Mouse (Mus musculus): Measurements from ENCODE around the gene Ripk3. TPM values are rescaled to one million over a fixed set of nuclear protein-coding genes. Genes with fewer than 3 reads are reported as not detected.

Ripk3 gene
- polyA plus RNA-seq, 1 experiment from 2014 or later: 52.1 TPM

DNA sequence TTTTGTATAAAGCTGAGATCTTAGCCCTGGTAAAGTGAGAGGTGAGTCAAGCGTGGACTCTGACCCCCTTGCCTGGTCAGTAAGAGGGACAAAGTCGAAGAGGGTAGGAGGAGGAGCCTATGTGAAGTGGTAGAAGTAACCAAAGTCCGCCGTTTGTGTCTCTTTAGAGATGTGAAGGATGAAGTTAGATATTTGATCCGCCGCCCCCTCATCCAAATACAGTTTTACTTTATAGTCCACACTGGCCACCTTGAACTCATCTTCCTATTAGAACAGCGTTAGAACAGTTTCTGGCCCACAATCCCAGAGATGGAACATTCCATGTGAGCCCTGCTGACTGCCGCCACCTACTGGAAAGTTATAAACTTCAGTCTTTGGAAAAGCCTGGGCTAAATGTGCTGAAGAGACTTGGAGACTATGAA, 30.3 kb downstream of the Ripk3 start, which contains the start of gene Cideb:
TSS of gene Cideb (minus strand) at position 96 of the 422 bp plus-strand sequence.
- 9% methylated on average over 8 of the region's 8 CpGs for WGBS
- ATAC-seq (replicated peaks; ENCODE audit: low FRiP score): peak; percentile 32; the same call in 1 of the 2 replicates
- peaks cover 16% of the 10 kb centered on the region for H3K36me3 ChIP-seq (ENCODE audit: control insufficient read depth, insufficient read depth, low read length)
- peaks cover 20% of the 10 kb centered on the region for H3K27me3 ChIP-seq (replicated peaks; ENCODE audit: control insufficient read depth, insufficient read depth, low read length)
- H3K4me3 ChIP-seq (ENCODE audit: low read depth, low read length): peak within 1 kb of the TSS; percentile 22
- H3K9ac ChIP-seq (ENCODE audit: low read depth, low read length): 0 out of 2 replicates have a peak within 1 kb of the TSS, but pooled peaks have one; percentile 21
- H3K27ac ChIP-seq (ENCODE audit: low read depth, low read length): peak within 1 kb of the TSS; percentile 59
- peaks cover 22% of the 10 kb centered on the region for H3K4me1 ChIP-seq (replicated peaks; ENCODE audit: control insufficient read depth, insufficient read depth, low read length)
- H3K9me3 ChIP-seq (ENCODE audit: control insufficient read depth, low read length): no peaks in the 10 kb centered on the region
- H3K4me2 ChIP-seq: peak within 1 kb of the TSS; percentile 57
- no peak for DNase-seq (ENCODE audit: low spot score)

DNA sequence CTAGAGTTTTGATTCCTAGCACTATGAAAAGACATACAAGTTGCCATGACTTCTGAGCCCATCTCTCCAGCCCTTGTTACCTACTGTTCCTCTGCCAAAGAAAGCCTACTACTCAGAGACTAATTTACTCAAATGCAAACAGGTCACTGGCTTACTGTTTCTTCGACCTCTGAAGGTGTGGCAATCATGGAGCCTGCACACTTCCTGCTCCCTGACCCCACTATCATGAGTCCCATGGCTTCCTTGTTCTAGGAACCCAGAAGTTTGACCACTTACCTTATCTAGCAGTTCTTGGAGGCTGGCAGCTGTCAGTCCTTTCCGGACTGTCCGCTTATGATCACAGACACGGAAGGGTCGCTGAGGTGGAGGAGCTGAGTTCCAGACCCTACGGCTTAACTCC, 31.1 kb downstream of the Ripk3 start:
- Histone ChIP-seq H3K9me3 (ENCODE audit: control insufficient read depth, low read length) (no peaks in the 10 kb centered on the region), H3K36me3 (ENCODE audit: control insufficient read depth, insufficient read depth, low read length) (peaks cover 21% of the 10 kb centered on the region), H3K4me3 (ENCODE audit: low read depth, low read length) (peak overlapping the region; percentile 22), H3K27me3 (replicated peaks; ENCODE audit: control insufficient read depth, insufficient read depth, low read length) (peaks cover 19% of the 10 kb centered on the region), H3K4me1 (replicated peaks; ENCODE audit: control insufficient read depth, insufficient read depth, low read length) (peaks cover 17% of the 10 kb centered on the region), H3K27ac (ENCODE audit: low read depth, low read length) (peak overlapping the region; percentile 59), H3K9ac (ENCODE audit: low read depth, low read length) (no peak overlapping the region), H3K4me2 (peak overlapping the region; percentile 57)
- 35% methylated on average over 6 of the region's 6 CpGs for WGBS
- no peak for ATAC-seq (replicated peaks; ENCODE audit: low FRiP score)
- DNase-seq (ENCODE audit: low spot score): no peak

DNA sequence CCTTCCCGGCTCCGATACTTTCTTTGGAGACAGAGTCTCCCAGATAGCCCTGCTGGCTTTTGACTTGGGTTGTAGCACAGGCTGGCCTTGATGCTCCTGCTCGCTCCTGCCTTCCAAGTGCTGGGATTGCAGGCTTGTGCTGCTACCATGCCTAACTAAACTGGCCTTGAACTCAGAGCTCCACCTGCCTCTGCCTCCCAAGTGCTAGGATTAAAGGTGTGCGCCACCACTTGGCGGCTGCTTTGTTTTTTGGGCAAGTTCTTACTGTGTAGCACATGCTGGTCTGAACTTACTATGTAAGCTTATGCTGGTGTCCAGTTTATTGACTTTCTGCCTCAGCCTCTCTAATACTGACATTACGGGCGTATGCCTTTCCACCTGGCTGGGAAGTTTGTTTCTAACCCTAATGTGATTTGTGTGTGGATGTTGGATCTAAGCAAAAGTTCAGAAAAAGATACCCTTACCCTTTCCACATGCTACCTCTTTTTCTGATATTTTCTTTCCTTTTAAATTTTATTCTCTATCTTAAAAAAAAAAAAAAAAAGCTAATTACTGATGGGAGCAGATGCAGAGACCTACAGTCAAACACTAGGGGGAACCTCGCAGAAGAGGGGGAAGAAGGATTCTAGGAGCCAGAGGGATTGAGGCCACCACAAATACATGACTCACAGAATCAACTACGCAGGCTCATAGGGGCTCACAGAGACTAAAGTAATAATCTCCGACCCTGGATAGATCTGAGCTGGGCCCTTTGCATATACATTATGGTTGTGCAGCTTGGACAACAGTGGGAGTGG, 41.4 kb downstream of the Ripk3 start:
- peaks cover 28% of the 10 kb centered on the region for H3K36me3 ChIP-seq (ENCODE audit: control insufficient read depth, insufficient read depth, low read length)
- H3K27me3 ChIP-seq (replicated peaks; ENCODE audit: control insufficient read depth, insufficient read depth, low read length): no peaks in the 10 kb centered on the region
- no peaks in the 10 kb centered on the region for H3K9me3 ChIP-seq (ENCODE audit: control insufficient read depth, low read length)
- peak overlapping the region; percentile 96 for H3K4me3 ChIP-seq (ENCODE audit: low read depth, low read length)
- H3K4me1 ChIP-seq (replicated peaks; ENCODE audit: control insufficient read depth, insufficient read depth, low read length): peaks cover 19% of the 10 kb centered on the region
- ATAC-seq (replicated peaks; ENCODE audit: low FRiP score) (no peak), DNase-seq (ENCODE audit: low spot score) (no peak)
- no peak overlapping the region for H3K27ac ChIP-seq (ENCODE audit: low read depth, low read length)
- H3K4me2 ChIP-seq: peak overlapping the region; percentile 98
- peak overlapping the region; percentile 92; the same call in 1 of the 2 replicates for H3K9ac ChIP-seq (ENCODE audit: low read depth, low read length)
- WGBS: 79% methylated on average over 10 of the region's 10 CpGs

DNA sequence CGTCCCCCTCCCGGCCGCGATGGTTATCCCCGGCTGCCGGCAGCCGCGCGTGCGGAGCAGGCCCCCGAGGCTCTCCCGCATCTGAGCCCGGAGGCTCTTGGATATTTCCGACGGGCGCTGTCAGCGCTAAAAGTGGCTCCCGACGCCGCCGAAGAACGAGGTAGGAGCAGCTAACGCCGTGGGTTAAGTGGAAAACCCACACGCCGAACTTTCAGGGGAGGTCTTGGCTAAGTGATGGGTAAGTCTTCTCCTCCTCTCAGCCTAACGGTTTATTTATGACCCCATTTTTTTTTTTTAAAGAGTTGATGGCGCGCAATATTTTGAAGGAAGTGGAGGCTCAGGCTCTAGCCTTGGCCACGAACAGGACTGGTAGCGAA, 42.8 kb downstream of the Ripk3 start:
- Histone ChIP-seq H3K9ac (ENCODE audit: low read depth, low read length) (peak overlapping the region; percentile 92), H3K9me3 (ENCODE audit: control insufficient read depth, low read length) (no peaks in the 10 kb centered on the region), H3K27me3 (replicated peaks; ENCODE audit: control insufficient read depth, insufficient read depth, low read length) (no peaks in the 10 kb centered on the region), H3K4me1 (replicated peaks; ENCODE audit: control insufficient read depth, insufficient read depth, low read length) (peaks cover 19% of the 10 kb centered on the region), H3K27ac (ENCODE audit: low read depth, low read length) (peak overlapping the region; percentile 73), H3K4me3 (ENCODE audit: low read depth, low read length) (peak overlapping the region; percentile 96), H3K36me3 (ENCODE audit: control insufficient read depth, insufficient read depth, low read length) (peaks cover 16% of the 10 kb centered on the region), H3K4me2 (peak overlapping the region; percentile 98)
- ATAC-seq (replicated peaks; ENCODE audit: low FRiP score) (peak; percentile 2; the same call in 1 of the 2 replicates), DNase-seq (ENCODE audit: low spot score) (peak; percentile 58)
- 1% methylated on average over 31 of the region's 31 CpGs for WGBS

DNA sequence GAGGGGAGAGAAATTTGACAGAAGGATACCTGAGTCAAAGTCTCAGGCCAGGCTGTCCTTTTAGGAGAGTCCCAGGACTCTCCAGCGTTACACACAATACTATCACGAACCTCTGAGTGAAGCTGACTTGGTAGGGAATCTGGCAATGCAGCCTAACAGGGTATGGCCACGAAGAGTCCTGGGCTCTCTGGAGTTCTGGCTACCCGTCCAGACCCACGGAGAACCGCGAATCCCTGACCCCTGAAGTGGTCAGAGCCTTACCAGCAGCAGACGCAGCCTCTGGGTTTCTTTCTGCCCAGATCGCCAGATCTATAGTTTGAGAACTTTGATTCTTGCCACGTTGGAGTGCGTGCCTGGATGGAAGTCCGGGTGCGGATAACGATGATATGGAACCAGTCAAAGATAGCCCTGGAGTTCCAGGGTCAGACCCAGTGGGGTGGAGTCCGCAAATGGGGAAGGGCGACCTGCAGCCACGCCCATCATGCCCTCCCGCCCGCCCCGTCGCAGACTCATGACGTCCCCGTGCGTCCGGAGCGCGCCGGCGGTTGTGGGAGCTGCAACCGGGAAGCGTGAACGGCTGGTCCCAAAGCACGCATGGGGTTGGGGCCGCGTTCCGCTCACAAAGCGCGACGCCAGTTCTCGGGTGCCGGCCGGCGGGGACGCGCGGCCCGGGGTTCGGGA, 43.3 kb downstream of the Ripk3 start, which contains the start of the genes Dhrs1 and Nop9:
TSS of gene Dhrs1 (minus strand) at position 511 of the 681 bp plus-strand sequence.
TSS of gene Nop9 (plus strand) at position 514 of the 681 bp plus-strand sequence.
- ATAC-seq (replicated peaks; ENCODE audit: low FRiP score): peak; percentile 89
- peaks cover 19% of the 10 kb centered on the region for H3K4me1 ChIP-seq (replicated peaks; ENCODE audit: control insufficient read depth, insufficient read depth, low read length)
- H3K4me2 ChIP-seq: peak within 1 kb of the TSS; percentile 98
- H3K27me3 ChIP-seq (replicated peaks; ENCODE audit: control insufficient read depth, insufficient read depth, low read length): no peaks in the 10 kb centered on the region
- H3K36me3 ChIP-seq (ENCODE audit: control insufficient read depth, insufficient read depth, low read length): peaks cover 12% of the 10 kb centered on the region
- peak within 1 kb of the TSS; percentile 96 for H3K4me3 ChIP-seq (ENCODE audit: low read depth, low read length)
- H3K27ac ChIP-seq (ENCODE audit: low read depth, low read length): peak within 1 kb of the TSS; percentile 73
- peak within 1 kb of the TSS; percentile 92 for H3K9ac ChIP-seq (ENCODE audit: low read depth, low read length)
- DNase-seq (ENCODE audit: low spot score): peak; percentile 96
- no peaks in the 10 kb centered on the region for H3K9me3 ChIP-seq (ENCODE audit: control insufficient read depth, low read length)
- 2% methylated on average over 39 of the region's 48 CpGs for WGBS

DNA sequence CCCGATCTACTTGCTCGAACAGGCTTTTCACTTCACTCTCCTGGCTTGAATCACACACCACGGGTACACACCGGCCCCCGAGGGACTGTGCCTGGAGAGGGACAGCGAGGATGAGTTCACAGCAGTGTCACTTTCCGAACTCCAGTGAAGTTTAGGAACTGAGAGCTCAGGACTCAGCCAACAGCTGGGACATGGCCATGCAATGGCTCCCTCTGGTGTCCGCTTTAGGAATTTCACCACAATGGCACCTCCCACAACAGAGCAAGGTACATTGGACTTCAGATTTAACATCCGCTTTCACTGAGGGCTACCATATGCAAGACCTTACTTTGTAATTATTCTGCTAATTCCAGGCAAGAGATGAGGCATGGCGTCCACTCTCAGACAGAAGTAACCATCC, 45.0 kb downstream of the Ripk3 start:
- no peak overlapping the region for H3K4me3 ChIP-seq (ENCODE audit: low read depth, low read length)
- no peaks in the 10 kb centered on the region for H3K27me3 ChIP-seq (replicated peaks; ENCODE audit: control insufficient read depth, insufficient read depth, low read length)
- peak; percentile 68 for ATAC-seq (replicated peaks; ENCODE audit: low FRiP score)
- 22% methylated on average over 10 of the region's 10 CpGs for whole genome bisulfite sequencing
- peak overlapping the region; percentile 44; the same call in 1 of the 2 replicates for H3K9ac ChIP-seq (ENCODE audit: low read depth, low read length)
- peak overlapping the region; percentile 16 for H3K4me2 ChIP-seq
- H3K4me1 ChIP-seq (replicated peaks; ENCODE audit: control insufficient read depth, insufficient read depth, low read length): peaks cover 19% of the 10 kb centered on the region
- H3K9me3 ChIP-seq (ENCODE audit: control insufficient read depth, low read length): no peaks in the 10 kb centered on the region
- peaks cover 12% of the 10 kb centered on the region for H3K36me3 ChIP-seq (ENCODE audit: control insufficient read depth, insufficient read depth, low read length)
- peak; percentile 78 for DNase-seq (ENCODE audit: low spot score)
- no peak overlapping the region for H3K27ac ChIP-seq (ENCODE audit: low read depth, low read length)

DNA sequence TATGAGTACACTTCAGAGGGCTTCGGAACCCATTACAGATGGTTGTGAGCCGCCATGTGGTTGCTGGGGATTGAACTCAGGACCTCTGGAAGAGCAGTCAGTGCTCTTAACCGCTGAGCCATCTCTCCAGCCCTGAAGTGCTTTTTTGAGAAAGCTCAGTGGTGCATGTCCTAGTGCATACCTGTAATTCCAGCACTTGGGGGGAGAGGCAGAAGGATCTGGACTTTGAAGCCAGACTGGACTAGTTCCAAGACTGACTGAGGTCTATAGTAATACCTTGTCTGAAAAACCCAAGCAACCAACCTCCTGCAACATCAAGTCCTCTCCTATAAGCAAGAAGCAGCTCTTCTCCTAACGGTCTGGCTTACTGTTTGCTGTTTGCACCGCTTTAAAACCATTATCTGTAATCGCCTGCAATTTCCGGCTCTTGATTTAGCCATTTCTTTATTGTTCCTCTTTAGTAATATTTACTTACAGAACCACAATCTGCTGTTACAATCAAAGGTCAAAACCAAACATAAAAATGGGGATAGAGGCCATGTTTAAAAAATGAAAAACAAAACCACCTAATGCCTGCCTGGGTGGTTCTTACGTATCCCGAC, 51.5 kb downstream of the Ripk3 start:
- DNase-seq (ENCODE audit: low spot score) (no peak), ATAC-seq (replicated peaks; ENCODE audit: low FRiP score) (no peak)
- Histone ChIP-seq H3K9me3 (ENCODE audit: control insufficient read depth, low read length) (no peaks in the 10 kb centered on the region), H3K9ac (ENCODE audit: low read depth, low read length) (no peak overlapping the region), H3K27ac (ENCODE audit: low read depth, low read length) (no peak overlapping the region), H3K4me1 (replicated peaks; ENCODE audit: control insufficient read depth, insufficient read depth, low read length) (no peaks in the 10 kb centered on the region), H3K27me3 (replicated peaks; ENCODE audit: control insufficient read depth, insufficient read depth, low read length) (no peaks in the 10 kb centered on the region), H3K36me3 (ENCODE audit: control insufficient read depth, insufficient read depth, low read length) (peaks cover 14% of the 10 kb centered on the region; the same call in 1 of the 2 replicates), H3K4me2 (no peak overlapping the region), H3K4me3 (ENCODE audit: low read depth, low read length) (no peak overlapping the region)
- WGBS: 83% methylated on average over 9 of the region's 9 CpGs

DNA sequence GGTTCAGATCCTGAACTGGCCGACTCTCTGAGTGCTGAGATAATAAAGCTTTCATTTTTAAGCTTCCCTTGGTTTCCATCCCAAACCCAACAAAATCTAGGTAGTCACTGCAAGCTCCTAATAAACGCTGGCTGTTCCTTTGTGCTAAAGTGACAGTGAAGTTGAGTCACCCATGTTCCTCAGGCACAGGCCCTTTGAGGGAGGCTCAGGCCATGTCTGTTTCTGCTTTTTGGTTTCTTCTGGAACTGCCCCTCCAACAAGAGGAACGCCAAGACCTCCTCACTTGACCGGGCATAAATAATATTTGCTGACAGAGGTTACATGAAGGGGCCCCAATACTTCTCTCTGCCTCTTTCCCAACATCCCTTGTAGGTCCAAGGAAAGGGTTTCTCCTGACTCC, 52.9 kb downstream of the Ripk3 start:
- H3K4me1 ChIP-seq (replicated peaks; ENCODE audit: control insufficient read depth, insufficient read depth, low read length): no peaks in the 10 kb centered on the region
- DNase-seq (ENCODE audit: low spot score): no peak
- no peaks in the 10 kb centered on the region for H3K9me3 ChIP-seq (ENCODE audit: control insufficient read depth, low read length)
- no peaks in the 10 kb centered on the region for H3K27me3 ChIP-seq (replicated peaks; ENCODE audit: control insufficient read depth, insufficient read depth, low read length)
- no peak for ATAC-seq (replicated peaks; ENCODE audit: low FRiP score)
- no peak overlapping the region for H3K4me2 ChIP-seq
- H3K4me3 ChIP-seq (ENCODE audit: low read depth, low read length): no peak overlapping the region
- no peak overlapping the region for H3K9ac ChIP-seq (ENCODE audit: low read depth, low read length)
- 76% methylated on average over 4 of the region's 4 CpGs for WGBS
- H3K27ac ChIP-seq (ENCODE audit: low read depth, low read length): no peak overlapping the region
- peaks cover 14% of the 10 kb centered on the region; the same call in 1 of the 2 replicates for H3K36me3 ChIP-seq (ENCODE audit: control insufficient read depth, insufficient read depth, low read length)

All from liver, embryonic 11.5 days (tissue).